Mouse (Mus musculus) neutrophil, adult 83 days (primary cell): ENCODE measurements around the gene Hist1h2bf. TPM values are rescaled to one million over a fixed set of nuclear protein-coding genes. Genes with fewer than 3 reads are reported as not detected.

ENCODE experiments used
- total RNA-seq, 2 experiments: library from RNA; stranded (reverse); gene quantifications; one replicate each; pipeline ENCODE4 v1.2.4; 2023

Gene Hist1h2bf
- total RNA-seq = 1,000 to 10,000 TPM; 1,205 to 1,340 TPM

DNA sequence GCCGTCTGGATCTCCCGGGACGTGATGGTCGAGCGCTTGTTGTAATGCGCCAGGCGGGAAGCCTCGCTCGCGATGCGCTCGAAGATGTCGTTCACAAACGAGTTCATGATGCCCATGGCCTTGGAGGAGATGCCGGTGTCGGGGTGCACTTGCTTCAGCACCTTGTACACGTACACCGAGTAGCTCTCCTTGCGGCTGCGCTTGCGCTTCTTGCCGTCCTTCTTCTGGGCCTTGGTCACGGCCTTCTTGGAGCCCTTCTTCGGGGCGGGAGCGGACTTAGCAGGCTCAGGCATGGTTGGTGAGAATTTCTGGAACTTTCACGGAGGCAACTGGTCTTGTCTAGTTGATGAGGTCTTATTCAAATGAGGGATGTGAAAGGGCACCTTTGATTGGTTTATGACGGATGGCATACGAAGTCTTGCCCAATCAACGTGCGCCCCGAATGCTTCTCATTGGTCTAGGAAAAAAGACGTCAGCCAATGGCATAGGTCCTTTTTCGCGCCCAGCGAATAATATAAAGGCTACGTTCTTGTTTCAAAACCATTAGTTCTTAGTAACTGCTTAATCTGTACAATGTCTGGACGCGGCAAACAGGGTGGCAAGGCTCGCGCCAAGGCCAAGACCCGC is at the start of gene Hist1h2bf, which contains the start of gene Hist1h2ad:
Hist1h2bf (minus strand) TSS at position 299 of the 627 bp plus-strand sequence.
Hist1h2ad (plus strand) TSS at position 484 of the 627 bp plus-strand sequence.

GRCm38 (mm10) chr13:23622175-23622671 is 48.2 kb upstream of the Hist1h2bf start, which contains the start of gene Hist1h1e:
Hist1h1e (minus strand) TSS chr13:23622558.

DNA sequence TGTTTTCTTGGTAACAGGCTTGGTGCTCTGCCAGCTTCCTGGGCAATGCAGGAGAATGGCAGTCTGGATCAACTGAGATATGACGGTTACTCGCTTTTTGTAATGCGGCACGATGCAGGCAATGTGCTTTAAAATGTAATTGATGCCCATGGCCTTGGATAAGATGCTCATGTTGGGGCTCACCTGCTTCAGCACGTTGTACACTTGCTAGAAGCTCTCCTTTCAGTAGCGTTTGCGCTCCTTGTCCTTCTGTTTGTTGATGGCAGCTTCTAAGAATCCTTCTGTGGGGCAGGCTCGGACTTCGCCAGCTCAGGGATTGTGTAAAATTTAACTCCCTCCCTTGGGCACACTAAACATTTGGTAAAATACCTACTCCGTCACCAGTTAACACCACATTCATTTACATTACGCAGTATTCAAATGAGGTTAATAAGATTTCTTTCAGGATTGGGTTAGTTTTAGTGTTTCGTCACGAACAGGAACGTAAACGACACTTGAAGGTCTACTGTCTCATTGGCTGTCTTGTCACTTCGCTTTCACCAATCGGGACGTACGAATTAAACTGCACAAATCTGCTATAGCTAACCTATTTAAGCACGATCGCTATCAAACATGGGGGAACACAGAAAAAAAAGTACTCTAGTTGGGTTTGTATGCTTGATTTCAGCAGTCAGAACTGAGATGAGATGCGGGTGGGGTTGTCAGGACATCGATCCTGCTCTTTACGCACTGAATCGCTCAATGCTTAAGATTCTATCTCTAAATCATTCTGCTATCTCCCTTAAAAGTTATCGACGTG is 46.9 kb upstream of the Hist1h2bf start, which contains the start of gene Hist1h2be:
Hist1h2be (minus strand) TSS at position 392 of the 799 bp plus-strand sequence.

DNA sequence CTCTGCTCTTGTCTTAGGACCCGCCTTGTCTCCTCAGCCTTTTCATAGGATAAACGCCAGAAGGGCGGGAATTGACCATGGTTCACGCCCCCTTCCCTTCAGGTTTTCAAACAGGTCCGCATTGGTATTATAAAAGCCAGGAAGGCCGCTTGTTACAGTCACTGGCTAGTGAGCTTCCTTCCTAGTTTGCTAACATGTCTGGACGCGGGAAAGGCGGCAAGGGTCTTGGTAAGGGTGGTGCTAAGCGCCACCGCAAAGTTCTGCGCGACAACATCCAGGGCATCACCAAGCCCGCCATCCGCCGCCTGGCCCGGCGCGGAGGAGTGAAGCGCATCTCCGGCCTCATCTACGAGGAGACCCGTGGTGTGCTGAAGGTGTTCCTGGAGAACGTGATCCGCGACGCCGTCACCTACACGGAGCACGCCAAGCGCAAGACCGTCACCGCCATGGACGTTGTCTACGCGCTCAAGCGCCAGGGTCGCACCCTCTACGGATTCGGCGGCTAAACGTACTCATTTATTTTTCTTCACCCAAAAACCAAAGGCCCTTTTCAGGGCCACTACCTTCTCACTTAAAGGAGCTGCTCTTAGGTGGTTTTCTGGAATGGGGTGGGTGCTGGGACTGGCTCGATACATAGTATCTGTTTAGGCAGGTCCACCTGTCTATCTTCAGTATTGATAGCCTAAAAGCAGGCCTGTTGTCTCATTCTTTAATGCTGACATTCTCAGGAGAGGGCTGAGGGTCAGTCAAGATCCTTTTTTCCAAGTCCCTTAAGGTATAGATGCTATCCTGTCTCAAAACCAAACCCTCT is 7.6 kb upstream of the Hist1h2bf start, which contains the start of gene Hist1h4d:
Hist1h4d (plus strand) TSS at position 191 of the 811 bp plus-strand sequence.

GRCm38 (mm10) chr13:23575271-23575851 is 1.4 kb upstream of the Hist1h2bf start, which contains the start of gene Hist1h3d:
Hist1h3d (plus strand) TSS chr13:23575763.

GRCm38 (mm10) chr13:23571022-23571503 is 2.9 kb downstream of the Hist1h2bf start, which contains the start of the genes Hist1h2ae and Hist1h2bg:
Hist1h2ae (minus strand) TSS chr13:23571220.
Hist1h2bg (plus strand) TSS chr13:23571396.

GRCm38 (mm10) chr13:23561883-23562659 is 11.9 kb downstream of the Hist1h2bf start, which contains the start of gene Hist1h3e:
Hist1h3e (minus strand) TSS chr13:23562369.

GRCm38 (mm10) chr13:23552962-23553361 is 21.0 kb downstream of the Hist1h2bf start, which contains the start of gene Hist1h1d:
Hist1h1d (plus strand) TSS chr13:23553262.

DNA sequence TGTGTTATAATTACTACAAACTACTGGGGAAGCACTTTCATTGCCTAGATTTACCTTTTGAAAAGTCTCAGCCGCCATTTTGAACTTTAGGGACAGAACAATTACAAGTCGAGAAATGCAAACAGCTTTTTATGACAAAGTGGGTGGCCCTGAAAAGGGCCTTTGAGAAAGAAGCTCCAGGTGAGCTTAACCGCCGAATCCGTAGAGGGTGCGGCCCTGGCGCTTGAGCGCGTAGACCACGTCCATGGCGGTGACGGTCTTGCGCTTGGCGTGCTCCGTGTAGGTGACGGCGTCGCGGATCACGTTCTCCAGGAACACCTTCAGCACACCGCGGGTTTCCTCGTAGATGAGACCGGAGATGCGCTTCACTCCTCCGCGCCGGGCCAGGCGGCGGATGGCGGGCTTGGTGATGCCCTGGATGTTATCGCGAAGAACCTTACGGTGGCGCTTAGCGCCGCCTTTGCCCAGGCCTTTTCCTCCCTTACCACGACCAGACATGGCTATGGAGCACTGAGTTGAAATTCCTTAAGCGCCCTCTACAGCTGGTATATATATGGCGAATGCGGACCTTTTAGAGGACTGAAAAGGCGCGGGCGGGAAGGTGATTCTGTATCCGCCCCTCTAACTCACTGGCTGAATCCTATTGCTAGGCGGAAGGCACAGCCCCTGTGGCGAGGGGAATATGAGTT is 22.7 kb downstream of the Hist1h2bf start, which contains the start of gene Hist1h4f:
Hist1h4f (minus strand) TSS at position 503 of the 689 bp plus-strand sequence.

DNA sequence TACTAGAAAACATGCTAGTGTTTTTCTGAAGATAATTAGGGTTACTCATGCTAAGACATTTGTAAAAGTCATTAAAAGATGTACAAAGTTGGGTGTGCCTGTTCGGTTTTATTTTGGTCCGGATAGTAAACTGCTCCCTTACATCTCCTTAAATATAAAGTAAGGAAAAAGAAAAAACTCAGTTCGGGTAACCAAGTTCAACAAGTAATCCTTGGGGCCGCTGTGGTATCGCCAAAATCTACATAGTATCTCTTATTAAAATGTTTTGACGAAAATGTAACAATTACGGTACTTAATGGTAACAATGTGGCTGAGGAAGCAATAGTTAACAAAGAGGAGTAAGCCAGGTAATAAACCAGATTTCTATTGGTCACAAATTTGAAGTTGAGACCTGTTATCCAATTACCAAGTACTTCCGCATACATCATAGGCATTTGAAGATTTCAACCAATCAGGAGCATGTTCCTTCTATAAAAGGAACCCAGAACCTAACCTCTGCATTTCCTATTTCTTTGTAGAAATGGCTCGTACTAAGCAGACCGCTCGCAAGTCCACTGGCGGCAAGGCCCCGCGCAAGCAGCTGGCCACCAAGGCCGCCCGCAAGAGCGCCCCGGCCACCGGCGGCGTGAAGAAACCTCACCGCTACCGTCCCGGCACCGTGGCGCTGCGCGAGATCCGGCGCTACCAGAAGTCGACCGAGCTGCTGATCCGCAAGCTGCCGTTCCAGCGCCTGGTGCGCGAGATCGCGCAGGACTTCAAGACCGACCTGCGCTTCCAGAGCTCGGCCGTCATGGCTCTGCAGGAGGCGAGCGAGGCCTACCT is 29.8 kb downstream of the Hist1h2bf start, which contains the start of gene Hist1h3f:
Hist1h3f (plus strand) TSS at position 88 of the 822 bp plus-strand sequence.

DNA sequence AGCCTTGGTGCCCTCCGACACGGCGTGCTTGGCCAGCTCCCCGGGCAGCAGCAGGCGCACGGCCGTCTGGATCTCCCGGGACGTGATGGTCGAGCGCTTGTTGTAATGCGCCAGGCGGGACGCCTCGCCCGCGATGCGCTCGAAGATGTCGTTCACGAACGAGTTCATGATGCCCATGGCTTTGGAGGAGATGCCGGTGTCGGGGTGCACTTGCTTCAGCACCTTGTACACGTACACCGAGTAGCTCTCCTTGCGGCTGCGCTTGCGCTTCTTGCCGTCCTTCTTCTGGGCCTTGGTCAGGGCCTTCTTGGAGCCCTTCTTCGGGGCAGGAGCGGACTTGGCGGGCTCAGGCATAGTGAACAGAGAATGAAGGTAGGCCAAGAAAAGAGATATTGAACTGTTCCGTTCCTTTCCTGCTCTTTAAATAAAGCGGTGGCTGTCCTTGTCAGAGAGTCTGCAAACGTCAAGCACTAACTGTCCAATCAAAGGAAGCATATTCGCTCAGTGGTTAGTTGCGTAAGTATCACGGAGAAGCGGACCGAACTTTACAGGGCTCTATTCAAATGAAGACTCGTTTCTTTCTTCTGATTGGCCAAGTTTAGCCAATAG is 30.9 kb downstream of the Hist1h2bf start, which contains the start of gene Hist1h2bh:
Hist1h2bh (minus strand) TSS at position 394 of the 609 bp plus-strand sequence.

DNA sequence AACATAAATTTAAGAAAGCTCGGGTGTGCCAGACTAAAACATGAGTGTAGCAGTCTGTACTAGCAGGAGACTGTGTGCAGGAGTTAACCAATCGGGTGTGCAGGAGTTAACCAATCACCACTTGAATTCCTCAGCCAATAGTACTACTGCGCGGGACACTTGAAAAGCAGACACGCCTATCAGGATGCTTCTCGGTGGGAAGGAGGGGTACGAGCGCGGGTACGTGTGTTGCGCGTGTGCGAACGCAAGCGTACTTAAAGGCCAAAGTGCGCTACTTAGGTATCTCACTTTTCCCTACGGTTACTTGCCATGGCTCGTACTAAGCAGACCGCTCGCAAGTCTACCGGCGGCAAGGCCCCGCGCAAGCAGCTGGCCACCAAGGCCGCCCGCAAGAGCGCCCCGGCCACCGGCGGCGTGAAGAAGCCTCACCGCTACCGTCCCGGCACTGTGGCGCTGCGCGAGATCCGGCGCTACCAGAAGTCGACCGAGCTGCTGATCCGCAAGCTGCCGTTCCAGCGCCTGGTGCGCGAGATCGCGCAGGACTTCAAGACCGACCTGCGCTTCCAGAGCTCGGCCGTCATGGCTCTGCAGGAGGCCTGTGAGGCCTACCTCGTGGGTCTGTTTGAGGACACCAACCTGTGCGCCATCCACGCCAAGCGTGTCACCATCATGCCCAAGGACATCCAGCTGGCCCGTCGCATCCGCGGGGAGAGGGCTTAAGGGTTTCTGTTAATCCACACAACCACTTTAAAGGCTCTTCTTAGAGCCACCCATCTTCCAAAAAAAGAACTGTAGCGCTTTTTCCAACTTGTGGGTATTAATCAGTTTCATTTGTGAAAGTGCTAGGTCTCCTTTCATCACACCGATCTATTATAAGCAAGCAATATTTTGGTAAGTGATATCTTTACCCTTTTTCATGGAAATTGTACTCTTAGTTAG is 38.6 kb downstream of the Hist1h2bf start, which contains the start of gene Hist1h3g:
Hist1h3g (plus strand) TSS at position 286 of the 939 bp plus-strand sequence.

GRCm38 (mm10) chr13:23533560-23534367 is 40.2 kb downstream of the Hist1h2bf start, which contains the start of gene Hist1h2af:
Hist1h2af (plus strand) TSS chr13:23533906.

DNA sequence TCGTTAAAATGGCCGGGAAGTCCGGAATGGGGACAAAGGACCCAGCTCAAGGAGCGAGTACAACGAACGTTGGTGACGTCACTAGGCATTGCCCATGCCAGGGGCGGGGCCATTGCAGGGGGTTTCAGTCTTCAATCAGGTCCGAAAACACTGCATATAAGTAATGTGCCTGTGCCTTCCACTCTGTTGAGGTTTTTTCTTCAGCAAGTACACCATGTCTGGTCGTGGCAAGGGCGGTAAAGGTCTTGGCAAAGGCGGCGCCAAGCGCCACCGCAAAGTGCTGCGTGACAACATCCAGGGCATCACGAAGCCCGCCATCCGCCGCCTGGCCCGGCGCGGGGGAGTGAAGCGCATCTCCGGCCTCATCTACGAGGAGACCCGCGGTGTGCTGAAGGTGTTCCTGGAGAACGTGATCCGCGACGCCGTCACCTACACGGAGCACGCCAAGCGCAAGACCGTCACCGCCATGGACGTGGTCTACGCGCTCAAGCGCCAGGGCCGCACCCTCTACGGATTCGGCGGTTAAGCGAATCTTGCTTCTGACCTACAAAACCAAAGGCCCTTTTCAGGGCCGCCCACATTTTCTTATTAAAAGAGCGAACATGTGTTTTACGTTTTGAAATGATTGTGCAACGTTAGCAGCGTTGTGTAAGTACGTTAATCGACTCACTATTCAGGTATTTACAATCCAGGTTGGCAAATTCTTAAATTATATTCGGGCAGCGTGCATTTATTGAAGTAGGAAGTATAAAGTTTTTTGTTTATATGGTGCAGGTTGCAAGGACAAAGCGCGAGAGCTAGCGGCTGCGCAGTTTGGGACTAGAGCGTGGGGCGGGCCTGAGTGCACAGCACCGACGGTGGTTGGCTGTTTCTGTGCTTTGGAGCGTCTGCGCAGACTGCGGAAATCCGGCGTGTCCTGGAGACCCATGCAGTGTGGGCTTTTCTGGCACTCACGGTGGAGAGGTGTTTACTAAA is 42.8 kb downstream of the Hist1h2bf start, which contains the start of gene Hist1h4h:
Hist1h4h (plus strand) TSS at position 150 of the 975 bp plus-strand sequence.

